Mouse (Mus musculus): ENCODE results near the gene Hnrnpdl.

- no peak for TF ChIP-seq POLR2A (IDR thresholded peaks at IDR 0.05; ENCODE audit: extremely low read depth, insufficient read depth, low read length)
- TF ChIP-seq CTCF (IDR thresholded peaks at IDR 0.05; ENCODE audit: extremely low read depth, insufficient read depth, low read length) = no peak
Observed at GRCm38 (mm10) chr5:100041272-100041671, 1.8 kb upstream of the Hnrnpdl start.
